Mouse (Mus musculus) spleen, adult 2 months (tissue): ENCODE results near the gene Cct2.

Experiments used
- CTCF ChIP-seq: fragments of 200-500 bp; IDR thresholded peaks from 2 replicates; pipeline ENCODE4 v1.5.1; 2011; ENCODE audit warnings: mild to moderate bottlenecking, inconsistent platforms; ENCODE audit not compliant: insufficient read depth, insufficient read length, insufficient replicate concordance; ENCODE audit errors: extremely low read depth
- POLR2A ChIP-seq: fragments of 200-500 bp; IDR thresholded peaks from 2 replicates; pipeline ENCODE4 v1.6.1; 2011; ENCODE audit warnings: low read depth, low read length, inconsistent platforms

DNA sequence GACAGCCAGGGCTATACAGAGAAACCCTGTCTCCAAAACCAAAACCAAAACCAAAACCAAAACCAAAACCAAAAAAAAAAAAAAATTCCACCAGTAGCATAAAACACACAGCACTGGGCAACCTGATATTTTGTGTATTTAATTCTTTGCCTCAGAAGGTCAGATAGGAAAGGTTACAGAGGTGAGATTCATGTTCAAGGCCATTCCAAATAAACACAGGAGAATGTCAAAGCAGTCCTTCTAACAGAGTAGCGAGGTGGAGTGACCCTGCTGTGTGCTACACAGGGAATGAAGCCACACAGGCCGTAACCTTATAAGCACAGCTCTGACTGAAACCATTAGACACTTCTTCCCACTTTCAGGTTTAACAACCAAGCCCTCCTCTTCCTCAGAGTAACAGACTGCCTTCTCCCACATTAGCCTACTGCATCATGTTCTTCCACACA, 18.3 kb upstream of the Cct2 start:
- TF ChIP-seq CTCF (no peak), POLR2A (no peak)
